In the genomic region with DNA sequence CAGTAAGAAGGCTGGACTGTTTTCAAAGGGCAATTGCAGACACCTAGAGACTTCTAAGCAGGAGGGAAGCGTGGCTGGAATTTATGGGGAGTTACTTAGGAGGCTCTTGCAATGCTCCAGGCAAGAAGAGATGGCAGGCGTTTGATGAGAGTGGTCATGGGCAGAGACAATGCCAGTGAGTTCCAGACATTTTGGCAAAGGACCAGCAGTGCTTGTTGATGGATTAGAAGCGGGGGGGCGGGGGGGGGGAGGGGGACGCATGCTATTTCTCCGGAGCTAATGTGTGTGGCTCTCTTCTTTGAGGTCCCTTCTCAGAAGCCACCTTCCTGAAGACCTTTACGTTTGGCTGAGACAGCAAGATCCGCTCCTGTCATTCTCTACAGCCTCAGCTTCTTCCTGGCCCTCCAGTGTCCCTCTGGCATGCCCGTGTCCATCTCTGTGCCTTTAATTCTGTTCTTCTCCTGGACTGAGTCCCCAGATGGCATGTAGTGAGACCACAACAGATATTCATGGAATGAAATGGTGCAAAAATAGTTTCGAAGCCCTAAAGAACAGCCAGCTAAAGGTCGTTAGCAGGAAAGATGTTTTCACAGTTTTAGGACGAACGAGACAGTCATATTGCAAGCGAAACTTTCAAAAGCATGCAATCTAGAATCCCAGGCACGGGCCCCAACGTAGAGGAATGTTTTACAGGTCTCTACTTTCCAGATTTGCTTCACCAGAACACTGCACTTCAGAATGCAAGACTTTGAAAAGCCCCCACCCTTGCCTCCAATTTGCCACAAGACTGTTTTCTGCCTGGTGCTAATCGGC, we compare ENCODE assay signal across 7 mouse cellular contexts. TPM values are rescaled to one million over a fixed set of nuclear protein-coding genes. Genes with fewer than 3 reads are reported as not detected.
DNase-seq lines count a peak whose midpoint lies in the region; ATAC-seq lines count a peak whose summit lies in the region.

No protein-coding gene starts in this region.

- no peak overlapping the region for H3K9ac ChIP-seq in embryonic facial prominence, embryonic 15.5 days
- no peak overlapping the region for H3K9ac ChIP-seq in hindbrain, embryonic 14.5 days
- H3K9ac ChIP-seq in neural tube, embryonic 15.5 days (replicated peaks) = no peak overlapping the region

- H3K9me3 ChIP-seq in embryonic facial prominence, embryonic 15.5 days (replicated peaks) = no peaks in the 10 kb centered on the region
- H3K9me3 ChIP-seq in hindbrain, embryonic 14.5 days (ENCODE audit: control insufficient read depth, low read length) = no peaks in the 10 kb centered on the region
- H3K9me3 ChIP-seq in neural tube, embryonic 15.5 days (replicated peaks) = no peaks in the 10 kb centered on the region

- no peaks in the 10 kb centered on the region for H3K36me3 ChIP-seq in embryonic facial prominence, embryonic 15.5 days
- H3K36me3 ChIP-seq in hindbrain, embryonic 14.5 days (replicated peaks; ENCODE audit: control insufficient read depth, insufficient read depth) = no peaks in the 10 kb centered on the region
- H3K36me3 ChIP-seq in neural tube, embryonic 15.5 days = peaks cover 3% of the 10 kb centered on the region; the same call in 1 of the 2 replicates

- no peaks in the 10 kb centered on the region for H3K27me3 ChIP-seq in embryonic facial prominence, embryonic 15.5 days
- H3K27me3 ChIP-seq in hindbrain, embryonic 14.5 days (ENCODE audit: control insufficient read depth, insufficient read depth, low read length) = no peaks in the 10 kb centered on the region
- H3K27me3 ChIP-seq in neural tube, embryonic 15.5 days (replicated peaks) = no peaks in the 10 kb centered on the region

- peak overlapping the region; percentile 80 for H3K27ac ChIP-seq in embryonic facial prominence, embryonic 15.5 days (replicated peaks)
- H3K27ac ChIP-seq in hindbrain, embryonic 14.5 days = no peak overlapping the region
- peak overlapping the region; percentile 63 for H3K27ac ChIP-seq in neural tube, embryonic 15.5 days (replicated peaks)

- H3K4me1 ChIP-seq in embryonic facial prominence, embryonic 15.5 days = peaks cover 28% of the 10 kb centered on the region
- H3K4me1 ChIP-seq in hindbrain, embryonic 14.5 days (replicated peaks; ENCODE audit: control insufficient read depth, insufficient read depth, low read length) = peaks cover 10% of the 10 kb centered on the region
- H3K4me1 ChIP-seq in neural tube, embryonic 15.5 days = peaks cover 22% of the 10 kb centered on the region

- H3K4me2 ChIP-seq in embryonic facial prominence, embryonic 15.5 days (replicated peaks) = peak overlapping the region; percentile 29; the same call in 1 of the 2 replicates
- no peak overlapping the region for H3K4me2 ChIP-seq in hindbrain, embryonic 14.5 days (replicated peaks)
- no peak overlapping the region for H3K4me2 ChIP-seq in neural tube, embryonic 15.5 days

- 29% methylated on average over 17 of the region's 17 CpGs for WGBS in embryonic facial prominence, embryonic 15.5 days
- WGBS in hindbrain, embryonic 14.5 days = 65% methylated on average over 17 of the region's 17 CpGs
- 62% methylated on average over 17 of the region's 17 CpGs for WGBS in neural tube, embryonic 15.5 days

- peak; percentile 52 for DNase-seq in left cerebral cortex, postnatal 4 days
- DNase-seq in left cerebral cortex, postnatal 25 days (ENCODE audit: low spot score in 2 of 2) = no peak
- no peak for DNase-seq in hindbrain, embryonic 14.5 days (ENCODE audit: low spot score)
- no peak for DNase-seq in left cerebral cortex, postnatal 14 days (ENCODE audit: low spot score in 2 of 2)
- DNase-seq in gastrocnemius, postnatal 4 days (ENCODE audit: low spot score in 2 of 2) = no peak

- no peak overlapping the region for H3K4me3 ChIP-seq in embryonic facial prominence, embryonic 15.5 days (replicated peaks)
- no peak overlapping the region for H3K4me3 ChIP-seq in hindbrain, embryonic 14.5 days (replicated peaks; ENCODE audit: low read length)
- H3K4me3 ChIP-seq in neural tube, embryonic 15.5 days (replicated peaks) = no peak overlapping the region

- intact Hi-C loops in left cerebral cortex, postnatal 4 days (cut with DNase I) = no loop called here
- intact Hi-C loops in left cerebral cortex, postnatal 25 days (cut with DNase I) = loop anchor here (10.0 kb wide), 1 partner anchor 148 kb away; no protein-coding TSS in a partner anchor
- intact Hi-C loops in left cerebral cortex, postnatal 14 days (cut with DNase I) = no loop called here

- no peak for ATAC-seq in embryonic facial prominence, embryonic 15.5 days (ENCODE audit: insufficient number of reproducible peaks, low FRiP score, low TSS enrichment, low read depth)
- peak; percentile 44; the same call in 1 of the 2 replicates for ATAC-seq in hindbrain, embryonic 14.5 days (ENCODE audit: low FRiP score)
- no peak for ATAC-seq in neural tube, embryonic 15.5 days (ENCODE audit: low FRiP score)

RNA-seq across cellular contexts. Expression of gene A930018P22Rik, which starts 53.8 kb away (rescaled TPM):
- not detected for total RNA-seq in left cerebral cortex, postnatal 4 days (2021)
- total RNA-seq in left cerebral cortex, postnatal 25 days (2021) = not detected
- 0.21 TPM in 1 of 2 replicates, not detected in the other for polyA plus RNA-seq in embryonic facial prominence, embryonic 15.5 days (2015; fragmentation: Nextera tagmentation; extraction: Ambion mirVana)
- not detected in 2 replicates for polyA plus RNA-seq in hindbrain, embryonic 14.5 days (2014; fragmentation: Nextera tagmentation; extraction: Ambion mirVana)
- polyA plus RNA-seq in neural tube, embryonic 15.5 days (2015; fragmentation: Nextera tagmentation; extraction: Ambion mirVana) = not detected in 2 replicates
- under 1 TPM in 1 of 2 experiments, not detected in 1; 0.44 TPM for total RNA-seq in left cerebral cortex, postnatal 14 days (2021)
- 1 to 10 TPM; 1.3 to 2.6 TPM for total RNA-seq in gastrocnemius, postnatal 4 days (2021)
